Mouse (Mus musculus) limb, embryonic 14.5 days (tissue): ENCODE results near the gene Wdr31. TPM values are rescaled to one million over a fixed set of nuclear protein-coding genes. Genes with fewer than 3 reads are reported as not detected.

Experiments used
- ATAC-seq: fragments of 200-750 bp; cut with Nextera tagmentation; 2 replicates; pipeline ENCODE4 v1.8.0; 2017; ENCODE audit warnings: low read depth, moderate number of reproducible peaks, moderate TSS enrichment; ENCODE audit not compliant: low FRiP score
- DNase-seq: peaks from one replicate; pipeline ENCODE4 v3.0.0-alpha.2; 2015; ENCODE audit warnings: low spot score
- H3K27ac ChIP-seq: fragments of 300-500 bp; sonication (generic); replicated peaks from 2 replicates; pipeline ENCODE4 v1.5.1; 2014; ENCODE audit warnings: low read depth, mild to moderate bottlenecking, low read length, moderate library complexity, mixed read lengths
- H3K27me3 ChIP-seq: fragments of 300-500 bp; sonication (generic); 2 replicates; pipeline ENCODE4 v1.6.1; 2014; ENCODE audit warnings: low read length, mixed read lengths; ENCODE audit not compliant: control insufficient read depth, insufficient read depth
- H3K36me3 ChIP-seq: fragments of 300-500 bp; sonication (generic); 2 replicates; pipeline ENCODE4 v1.6.1; 2014; ENCODE audit warnings: mild to moderate bottlenecking, low read length, moderate library complexity, mixed read lengths; ENCODE audit not compliant: control insufficient read depth, insufficient read depth
- H3K4me1 ChIP-seq: fragments of 300-500 bp; sonication (generic); 2 replicates; pipeline ENCODE4 v1.6.1; 2014; ENCODE audit warnings: antibody characterized with exemption, low read length, mixed read lengths; ENCODE audit not compliant: control insufficient read depth, insufficient read depth
- H3K4me2 ChIP-seq: fragments of 300-500 bp; sonication (generic); replicated peaks from 2 replicates; pipeline ENCODE4 v1.6.1; 2014; ENCODE audit warnings: low read depth, mild to moderate bottlenecking, low read length, moderate library complexity; ENCODE audit not compliant: severe bottlenecking
- H3K4me3 ChIP-seq: fragments of 300-500 bp; sonication (generic); replicated peaks from 2 replicates; pipeline ENCODE4 v1.5.1; 2014; ENCODE audit warnings: low read length
- H3K9ac ChIP-seq: fragments of 300-500 bp; sonication (generic); 2 replicates; pipeline ENCODE4 v1.6.1; 2014; ENCODE audit warnings: mild to moderate bottlenecking, low read depth, low read length, moderate library complexity; ENCODE audit not compliant: severe bottlenecking
- H3K9me3 ChIP-seq: fragments of 300-500 bp; sonication (generic); 2 replicates; pipeline ENCODE4 v1.6.1; 2016; ENCODE audit warnings: low read length; ENCODE audit not compliant: control insufficient read depth
- POLR2A ChIP-seq: fragments of 200-500 bp; IDR thresholded peaks from 2 replicates; pipeline ENCODE4 v1.8.0; 2012; ENCODE audit warnings: inconsistent platforms, mild to moderate bottlenecking, moderate library complexity, borderline replicate concordance; ENCODE audit not compliant: insufficient read depth, insufficient read length; ENCODE audit errors: extremely low read depth
- WGBS: fragments of 180-500 bp; shearing (Covaris S2); extraction: QIAGEN DNeasy Blood & Tissue Kit; methylation state at CpG from one replicate; pipeline ENCODE4 v1.1.7; 2014; 5-methylcytosine and 5-hydroxymethylcytosine counted together
- polyA plus RNA-seq, 2 experiments: library from polyadenylated mRNA; depleted of rRNA in 1 of 2; stranded (reverse) in 1 of 2; unstranded in 1 of 2; fragments of >200 nt; fragmentation: Nextera tagmentation in 1 of 2; extraction: Ambion mirVana in 1 of 2; gene quantifications; 2 replicates each; pipeline versions ENCODE4 v1.2.1 to v1.2.3; 2012 to 2014

The Wdr31 gene
- polyA plus RNA-seq, 2 experiments: 4.1 to 4.6 TPM

GRCm38 (mm10) chr4:62460348-62460747, 10.3 kb downstream of the Wdr31 start:
- ATAC-seq (no peak), DNase-seq (no peak)
- 91% methylated on average over 8 of the region's 8 CpGs for WGBS
- Histone ChIP-seq H3K27me3 (no peaks in the 10 kb centered on the region), H3K9me3 (no peaks in the 10 kb centered on the region), H3K4me3 (no peak overlapping the region), H3K4me2 (no peak overlapping the region), H3K27ac (no peak overlapping the region), H3K9ac (no peak overlapping the region), H3K36me3 (no peaks in the 10 kb centered on the region), H3K4me1 (no peaks in the 10 kb centered on the region)
- TF ChIP-seq POLR2A: no peak

DNA sequence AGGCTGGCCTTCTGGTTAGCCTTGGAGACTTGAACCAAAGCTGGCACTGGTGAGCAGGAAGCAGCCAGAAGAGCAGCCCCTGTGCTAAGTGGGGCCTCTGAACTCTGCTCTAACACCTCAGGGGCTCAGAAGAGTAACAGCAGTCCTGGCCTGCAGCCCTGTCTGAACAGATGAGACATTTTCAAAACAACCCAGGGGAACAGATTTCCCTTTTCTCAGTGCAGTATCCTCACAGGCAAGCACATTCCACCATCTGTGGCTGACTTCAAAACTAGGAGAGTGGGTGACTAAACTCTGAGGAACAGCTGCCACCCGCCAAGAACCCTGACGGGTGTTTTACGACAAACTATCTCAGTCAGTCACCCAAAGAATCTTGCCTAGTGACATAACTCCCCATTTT, 11.6 kb downstream of the Wdr31 start:
- Histone ChIP-seq H3K4me2 (no peak overlapping the region), H3K27ac (no peak overlapping the region), H3K9ac (no peak overlapping the region), H3K4me3 (no peak overlapping the region), H3K36me3 (no peaks in the 10 kb centered on the region), H3K4me1 (no peaks in the 10 kb centered on the region), H3K27me3 (no peaks in the 10 kb centered on the region), H3K9me3 (no peaks in the 10 kb centered on the region)
- TF ChIP-seq POLR2A: no peak
- DNase-seq: no peak
- 43% methylated on average over 3 of the region's 3 CpGs for WGBS
- 0 out of 2 replicates have a peak, but pooled peaks have one; percentile 26 for ATAC-seq

DNA sequence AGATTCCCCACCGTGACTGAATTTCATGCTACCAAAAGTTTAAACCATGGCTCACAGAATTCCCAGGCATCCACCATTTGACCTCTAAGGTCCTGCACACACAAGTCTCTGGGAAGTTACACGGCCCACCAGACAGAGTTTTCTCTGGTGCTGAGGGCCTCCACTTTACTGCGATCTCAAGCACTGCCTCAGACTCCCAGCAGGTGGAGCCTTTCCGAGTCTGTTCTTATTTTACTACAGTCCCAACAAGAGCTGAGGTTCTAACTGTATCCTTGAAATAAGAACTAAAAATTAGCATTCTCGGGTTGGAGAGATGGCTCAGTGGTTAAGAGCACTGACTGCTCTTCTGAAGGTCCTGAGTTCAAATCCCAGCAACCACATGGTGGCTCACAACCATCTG, 15.7 kb downstream of the Wdr31 start:
- Histone ChIP-seq H3K36me3 (no peaks in the 10 kb centered on the region), H3K27ac (no peak overlapping the region), H3K4me2 (no peak overlapping the region), H3K27me3 (no peaks in the 10 kb centered on the region), H3K9ac (no peak overlapping the region), H3K9me3 (no peaks in the 10 kb centered on the region), H3K4me1 (no peaks in the 10 kb centered on the region), H3K4me3 (no peak overlapping the region)
- ATAC-seq (0 out of 2 replicates have a peak, but pooled peaks have one; percentile 65), DNase-seq (peak; percentile 37)
- TF ChIP-seq POLR2A: no peak
- WGBS: 55% methylated on average over 5 of the region's 5 CpGs

- Histone ChIP-seq H3K4me1 (no peaks in the 10 kb centered on the region), H3K27me3 (no peaks in the 10 kb centered on the region), H3K4me3 (no peak overlapping the region), H3K4me2 (no peak overlapping the region), H3K9me3 (no peaks in the 10 kb centered on the region), H3K9ac (no peak overlapping the region), H3K27ac (no peak overlapping the region), H3K36me3 (no peaks in the 10 kb centered on the region)
- TF ChIP-seq POLR2A: no peak
- DNase-seq (no peak), ATAC-seq (no peak)
- WGBS: 64% methylated on average over 4 of the region's 4 CpGs
These were observed 29.7 kb downstream of the Wdr31 start for GRCm38 (mm10) chr4:62440986-62441385.

DNA sequence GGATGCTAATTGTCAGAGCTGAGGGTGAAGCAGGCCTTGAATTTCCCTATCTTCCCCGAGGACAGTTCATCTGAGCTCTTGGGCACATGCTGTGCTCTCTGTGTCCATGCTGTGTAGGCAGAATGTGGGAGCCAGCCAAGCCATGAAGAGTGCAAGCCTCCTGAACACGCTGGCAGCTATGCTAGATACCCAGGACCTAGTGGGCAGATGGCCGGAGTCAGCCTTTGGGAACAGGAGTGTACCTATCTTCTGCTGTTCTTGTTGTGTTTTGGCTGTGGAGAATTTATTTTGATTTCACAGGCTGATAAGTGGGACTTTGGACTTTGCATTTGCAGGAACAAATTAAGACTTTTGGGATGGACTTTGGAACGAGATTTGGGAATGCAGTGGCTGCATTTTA, 30.2 kb downstream of the Wdr31 start:
- H3K27ac ChIP-seq: no peak overlapping the region

GRCm38 (mm10) chr4:62439793-62440192, 30.9 kb downstream of the Wdr31 start:
- no peak for TF ChIP-seq POLR2A
- no peaks in the 10 kb centered on the region for H3K27me3 ChIP-seq
- no peak overlapping the region for H3K9ac ChIP-seq
- no peaks in the 10 kb centered on the region for H3K4me1 ChIP-seq
- H3K36me3 ChIP-seq: no peaks in the 10 kb centered on the region
- 55% methylated on average over 4 of the region's 4 CpGs for WGBS
- DNase-seq: no peak
- ATAC-seq: no peak
- no peaks in the 10 kb centered on the region for H3K9me3 ChIP-seq
- H3K27ac ChIP-seq: no peak overlapping the region
- no peak overlapping the region for H3K4me3 ChIP-seq
- H3K4me2 ChIP-seq: no peak overlapping the region

More for the DNA sequence above, 30.2 kb downstream of the Wdr31 start:
- H3K4me3 ChIP-seq: no peak overlapping the region
- no peak overlapping the region for H3K4me2 ChIP-seq
- no peaks in the 10 kb centered on the region for H3K27me3 ChIP-seq
- H3K9me3 ChIP-seq: no peaks in the 10 kb centered on the region
- no peak for TF ChIP-seq POLR2A
- ATAC-seq (no peak), DNase-seq (no peak)
- H3K9ac ChIP-seq: no peak overlapping the region
- no peaks in the 10 kb centered on the region for H3K36me3 ChIP-seq
- no peaks in the 10 kb centered on the region for H3K4me1 ChIP-seq
- WGBS: 78% methylated on average over 4 of the region's 4 CpGs
